Mouse (Mus musculus) monocyte, adult 2 months (primary cell): Measurements from ENCODE around the gene Osgep.
A peak's percentile ranks its signal among the peaks of the same experiment; 100 is the strongest.
"Not testable (repeated sequence)": the region's sequence is repeated elsewhere in the genome, so short reads cannot be mapped to it uniquely, and the experiment has no call there.

ENCODE experiments used
- DNase-seq, 2 experiments: peaks; one replicate each; pipeline ENCODE4 v3.0.0; 2022; ENCODE audit warnings: low spot score in 2 of 2, low read depth in 1 of 2

The Osgep gene

GRCm38 (mm10) chr14:50924281-50925064, at the start of gene Osgep, which contains the start of gene Apex1:
Osgep (minus strand) TSS chr14:50924893.
Apex1 (plus strand) TSS chr14:50924968.
- peak; percentile 93 to 96 for DNase-seq

- no peak for DNase-seq
These were observed 49.0 kb upstream of the Osgep start for GRCm38 (mm10) chr14:50973700-50974099.

- not testable (repeated sequence) for DNase-seq
These were observed 48.4 kb upstream of the Osgep start for GRCm38 (mm10) chr14:50973054-50973453.

GRCm38 (mm10) chr14:50970822-50971221, 46.1 kb upstream of the Osgep start:
- no peak for DNase-seq

GRCm38 (mm10) chr14:50969558-50970544, 45.2 kb upstream of the Osgep start:
- no peak for DNase-seq

GRCm38 (mm10) chr14:50969041-50969440, 44.3 kb upstream of the Osgep start:
- DNase-seq = no peak

GRCm38 (mm10) chr14:50968216-50968980, 43.7 kb upstream of the Osgep start:
- DNase-seq = no peak

- not testable (repeated sequence) for DNase-seq
These were observed 33.7 kb upstream of the Osgep start for GRCm38 (mm10) chr14:50958289-50958995.

GRCm38 (mm10) chr14:50957146-50957545, 32.5 kb upstream of the Osgep start:
- DNase-seq = not testable (repeated sequence)

- not testable (repeated sequence) for DNase-seq
These were observed 32.0 kb upstream of the Osgep start for GRCm38 (mm10) chr14:50956724-50957123.

- DNase-seq = peak; percentile 33 to 52
These were observed 31.3 kb upstream of the Osgep start, which contains the start of gene Pnp2 for GRCm38 (mm10) chr14:50955942-50956508. Pnp2 (plus strand) TSS chr14:50955992.

GRCm38 (mm10) chr14:50955487-50955886, 30.8 kb upstream of the Osgep start:
- DNase-seq = peak in 1 of 2 experiments; percentile 10

- DNase-seq = not testable (repeated sequence)
These were observed 20.8 kb upstream of the Osgep start for GRCm38 (mm10) chr14:50945526-50945925.

- not testable (repeated sequence) for DNase-seq
These were observed 20.4 kb upstream of the Osgep start for GRCm38 (mm10) chr14:50945081-50945480.

- DNase-seq = not testable (repeated sequence)
These were observed 20.0 kb upstream of the Osgep start for GRCm38 (mm10) chr14:50944668-50945033.

GRCm38 (mm10) chr14:50943932-50944667, 19.4 kb upstream of the Osgep start, which contains the start of gene Gm49342:
Gm49342 (plus strand) TSS chr14:50944517.
- peak; percentile 89 to 92 for DNase-seq

GRCm38 (mm10) chr14:50938940-50939339, 14.2 kb upstream of the Osgep start:
- DNase-seq = no peak

GRCm38 (mm10) chr14:50938119-50938908, 13.6 kb upstream of the Osgep start:
- no peak for DNase-seq
